Mouse (Mus musculus) layer of hippocampus, adult 2 months (tissue): ENCODE measurements at regions not wholly inside any gene's neighbourhood (a gene's known extent, or its start where the extent isn't known, plus 50 kb on each side); places are given as distances from the start of the nearest gene placed in this dataset.

Experiments
- DNase-seq, 2 experiments: peaks; one replicate each; pipeline ENCODE4 v3.0.0; 2022; ENCODE audit warnings: low spot score in 2 of 2
- H3K27ac ChIP-seq: fragments of 200-600 bp; 2 replicates; pipeline ENCODE4 v1.8.1; 2022
- H3K4me3 ChIP-seq: fragments of 200-600 bp; 2 replicates; pipeline ENCODE4 v1.8.1; 2022; ENCODE audit warnings: mild to moderate bottlenecking
- CTCF ChIP-seq: fragments of 200-600 bp; conservative IDR thresholded peaks from 2 replicates; pipeline ENCODE4 v1.8.1; 2022; ENCODE audit warnings: antibody characterized with exemption, mild to moderate bottlenecking, moderate library complexity

DNA sequence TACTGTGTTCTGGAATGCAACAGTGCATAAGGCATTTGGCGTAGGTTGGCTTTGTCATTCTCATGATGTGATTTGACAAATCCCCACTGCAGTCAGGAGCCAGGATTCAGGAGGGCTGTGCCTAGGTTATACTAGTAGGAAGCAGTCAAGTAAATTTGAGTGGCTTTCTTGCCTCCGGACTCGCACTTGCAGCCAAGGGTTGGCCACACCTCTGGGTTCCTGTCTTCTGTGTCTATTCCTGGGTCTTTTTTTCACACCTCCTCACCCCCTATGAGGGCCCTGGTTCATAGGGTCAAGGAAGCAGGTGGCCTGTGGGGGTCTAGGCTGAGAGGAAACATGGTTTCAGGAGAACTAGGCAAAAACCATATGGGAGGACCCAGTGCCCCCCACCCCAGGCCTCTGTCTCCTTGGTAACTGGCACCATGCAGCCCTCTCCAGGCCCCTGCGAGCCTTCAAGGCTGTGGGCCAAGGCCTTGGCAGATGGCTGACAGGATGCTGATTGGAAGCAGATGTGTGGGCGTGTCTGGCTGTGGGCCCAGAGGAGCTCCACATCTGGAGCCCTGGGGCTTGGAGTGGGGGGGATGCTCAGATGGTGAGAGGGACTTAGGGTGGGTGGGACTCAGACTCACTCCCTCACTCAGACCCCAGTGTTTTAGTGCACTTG is 195.7 kb downstream of the Rgs3 start:
- no peak for DNase-seq
- no peak overlapping the region for H3K4me3 ChIP-seq
- no peak for TF ChIP-seq CTCF
- no peak overlapping the region for H3K27ac ChIP-seq

DNA sequence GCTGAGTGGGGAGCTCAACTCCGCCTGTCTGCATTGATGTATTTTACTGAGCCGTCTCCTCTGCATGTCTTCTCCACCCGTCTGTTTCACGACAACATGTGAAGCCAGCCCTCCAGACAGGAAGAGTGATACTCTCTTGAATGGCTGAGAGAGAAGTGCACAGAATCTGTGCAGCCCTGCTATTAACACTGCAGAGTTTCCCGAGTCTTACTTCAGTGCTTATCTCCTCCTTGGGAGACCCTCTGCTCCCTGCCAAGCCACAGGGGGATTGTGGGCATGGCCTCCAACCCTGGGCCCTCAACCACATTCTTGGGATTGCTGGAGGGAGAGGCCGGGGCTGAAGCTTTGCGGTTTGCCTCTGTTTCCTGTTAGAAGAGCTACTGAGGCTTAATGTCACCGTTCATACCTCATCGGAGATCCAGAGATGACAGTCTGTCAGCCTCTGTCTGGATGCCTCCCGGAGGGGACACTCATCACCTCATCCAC is 197.1 kb downstream of the Rgs3 start:
- Histone ChIP-seq H3K27ac (no peak overlapping the region), H3K4me3 (no peak overlapping the region)
- no peak for DNase-seq
- TF ChIP-seq CTCF: no peak

DNA sequence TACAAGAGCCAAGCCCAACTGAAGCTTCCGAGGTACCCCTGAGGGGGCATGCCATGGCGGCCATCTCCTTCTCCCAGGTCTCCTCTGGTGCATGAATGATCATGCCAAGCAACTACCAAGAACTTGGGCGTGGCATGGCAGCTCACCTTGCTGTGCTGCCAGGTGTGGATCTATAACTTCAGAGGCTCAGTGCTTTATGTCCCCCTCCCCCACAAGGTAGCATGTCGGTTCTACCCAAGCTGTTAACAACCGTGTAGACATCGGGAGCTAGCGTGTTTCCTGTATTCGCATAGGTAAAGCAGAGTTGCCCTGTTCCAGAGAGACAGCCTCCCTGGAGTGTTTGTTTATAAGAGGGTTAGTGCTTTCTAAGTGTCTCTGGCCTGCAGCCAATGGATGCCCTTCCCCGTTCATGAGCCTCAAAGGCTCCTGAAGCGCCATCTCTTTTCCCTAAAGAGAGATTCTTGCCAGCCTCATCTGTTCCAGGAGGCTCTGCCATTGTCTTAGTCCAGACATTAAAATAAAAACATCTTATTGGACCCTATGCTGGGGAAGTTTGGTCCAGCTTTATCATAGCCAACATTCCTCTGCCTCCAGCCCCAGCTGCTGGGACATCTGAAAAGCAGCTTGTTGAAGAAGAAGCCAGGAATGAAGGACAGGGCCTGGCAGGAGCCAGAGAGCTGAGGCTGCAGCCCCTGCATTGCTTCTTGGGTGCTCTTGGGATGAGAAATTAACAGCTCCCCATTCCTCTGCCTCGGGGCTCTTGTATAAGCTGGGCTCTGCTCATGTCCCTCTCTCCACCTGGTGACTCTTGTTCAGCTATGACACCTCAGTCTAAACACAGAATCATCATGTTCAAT is 201.3 kb downstream of the Rgs3 start:
- no peak for TF ChIP-seq CTCF
- H3K27ac ChIP-seq: no peak overlapping the region
- no peak for DNase-seq
- H3K4me3 ChIP-seq: no peak overlapping the region

DNA sequence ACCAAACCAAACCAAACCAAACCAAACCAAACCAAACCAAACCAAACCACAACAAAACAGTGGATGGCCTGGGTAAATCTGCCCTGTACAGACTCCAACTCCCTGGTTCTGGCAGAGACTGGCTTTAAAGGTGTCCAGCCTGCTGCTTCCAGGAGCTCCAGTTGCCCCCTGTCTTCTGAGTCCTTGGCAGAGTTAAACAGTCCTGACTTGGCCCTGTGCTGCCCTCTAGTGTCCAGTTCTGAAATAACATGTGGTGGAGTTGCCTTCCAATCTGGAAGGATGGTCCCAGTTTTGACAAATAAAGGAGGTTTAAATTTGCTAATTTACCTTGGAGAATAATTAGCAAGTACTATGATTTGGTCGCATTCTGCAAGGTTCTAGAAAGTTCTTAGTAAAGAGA is 202.0 kb downstream of the Rgs3 start:
- TF ChIP-seq CTCF: peak; percentile 91
- no peak overlapping the region for H3K27ac ChIP-seq
- no peak overlapping the region for H3K4me3 ChIP-seq
- peak; percentile 79 to 87 for DNase-seq

DNA sequence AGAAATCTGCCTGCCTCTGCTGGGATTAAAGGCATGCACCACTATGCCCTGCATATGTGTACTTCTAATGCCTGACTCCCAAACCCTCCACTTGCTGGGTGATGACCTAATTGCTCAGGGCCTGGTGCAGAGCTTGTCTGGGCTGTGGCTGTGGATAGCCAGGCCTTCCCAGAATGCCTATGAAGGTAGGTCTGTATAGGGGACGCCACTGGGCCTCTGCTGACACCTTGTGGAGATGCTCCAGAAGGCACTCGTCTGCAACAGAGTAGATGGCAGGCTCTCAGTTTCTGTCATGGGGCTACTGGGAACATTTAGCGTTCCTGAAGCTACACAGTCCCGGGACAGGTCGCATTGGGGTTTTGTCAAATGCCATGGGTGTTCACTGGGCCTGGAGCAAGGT is 201.4 kb upstream of the Zfp618 start:
- Histone ChIP-seq H3K27ac (no peak overlapping the region), H3K4me3 (no peak overlapping the region)
- TF ChIP-seq CTCF: peak; percentile 96
- DNase-seq: peak; percentile 62 to 86

DNA sequence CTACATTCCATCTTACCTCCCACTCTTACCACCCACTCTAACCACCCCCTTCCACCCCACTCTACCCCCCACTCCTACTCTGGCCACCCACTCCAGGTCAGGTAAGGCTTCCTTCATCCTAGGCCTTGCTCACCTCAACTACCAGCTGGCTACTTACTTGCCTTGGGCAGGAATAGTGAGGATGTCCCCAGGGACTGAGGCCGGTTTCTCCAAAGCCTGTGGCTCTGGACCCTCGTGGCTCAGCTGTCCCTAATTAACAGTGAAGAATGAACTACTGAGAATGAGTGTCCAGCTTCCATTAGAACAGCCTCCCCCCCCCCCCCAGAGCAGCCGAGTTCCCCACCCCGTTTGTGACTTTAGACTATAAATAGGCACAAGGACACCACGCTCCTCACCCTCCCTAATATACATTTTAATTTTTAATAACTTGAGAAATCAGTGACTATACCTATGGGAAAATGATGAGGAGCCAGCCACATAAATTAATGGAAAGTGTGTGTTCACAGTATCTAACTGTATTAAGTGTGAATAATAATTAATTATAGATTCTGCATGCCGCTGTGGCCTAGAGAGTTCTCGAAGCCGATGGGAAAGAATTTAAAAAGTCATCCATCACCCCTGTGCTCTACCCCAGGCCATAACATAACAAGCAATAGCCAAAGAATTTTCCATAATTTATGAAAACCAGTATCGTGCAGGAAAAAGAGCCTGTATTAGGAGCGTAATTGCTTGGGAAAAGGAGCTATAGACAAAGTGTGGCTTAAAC is 195.7 kb upstream of the Zfp618 start:
- no peak overlapping the region for H3K27ac ChIP-seq
- TF ChIP-seq CTCF: no peak
- no peak overlapping the region for H3K4me3 ChIP-seq
- DNase-seq: no peak

DNA sequence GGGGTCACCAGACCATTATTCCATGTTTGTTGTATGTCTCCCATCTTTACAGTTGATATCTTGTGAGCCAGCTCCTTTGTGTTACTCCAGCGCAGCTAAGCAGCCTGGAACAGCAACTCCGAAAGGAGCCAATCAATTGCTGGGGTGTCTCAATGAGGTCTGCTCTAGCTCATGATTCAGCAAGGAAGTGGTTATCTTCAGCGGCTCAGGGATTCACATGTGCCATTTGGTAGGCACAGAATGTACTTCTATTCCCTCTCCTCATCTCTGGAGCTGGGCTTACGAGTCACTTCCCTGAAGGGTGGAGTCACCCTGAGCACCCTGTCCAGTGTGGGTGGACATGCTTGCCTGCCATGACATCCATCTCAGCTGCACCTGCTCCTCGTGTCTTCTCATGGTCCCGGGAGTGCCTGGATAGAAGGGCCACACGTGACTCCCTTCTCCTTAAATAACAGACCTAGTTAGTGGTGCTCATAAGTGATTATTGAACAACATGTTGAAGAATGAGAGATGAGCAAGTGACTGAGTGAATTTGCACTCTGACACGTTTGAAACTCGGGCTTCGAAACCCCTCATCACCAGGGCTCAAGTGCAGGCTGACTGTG is 190.3 kb upstream of the Zfp618 start:
- no peak overlapping the region for H3K4me3 ChIP-seq
- DNase-seq: no peak
- no peak for TF ChIP-seq CTCF
- H3K27ac ChIP-seq: no peak overlapping the region

DNA sequence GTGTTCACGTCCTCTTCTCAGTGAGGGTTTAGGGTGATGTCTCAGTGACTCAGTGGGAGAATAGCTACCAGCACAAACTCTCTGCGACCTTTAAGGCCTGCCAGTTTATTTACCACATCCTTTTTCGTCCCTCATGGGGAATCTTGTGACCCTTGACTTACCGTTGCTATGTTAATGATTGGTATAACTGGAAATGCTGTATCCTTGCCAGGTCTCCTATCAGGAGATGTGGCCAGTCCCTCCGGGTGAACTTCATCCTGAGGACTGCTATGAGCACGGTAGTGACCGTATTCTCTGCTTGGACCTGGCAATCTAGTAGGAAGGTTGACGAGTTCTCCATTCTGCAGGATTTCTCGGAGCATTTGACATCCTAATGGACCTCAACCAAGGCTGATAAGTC is 188.5 kb upstream of the Zfp618 start:
- DNase-seq: no peak
- no peak overlapping the region for H3K4me3 ChIP-seq
- TF ChIP-seq CTCF: no peak

DNA sequence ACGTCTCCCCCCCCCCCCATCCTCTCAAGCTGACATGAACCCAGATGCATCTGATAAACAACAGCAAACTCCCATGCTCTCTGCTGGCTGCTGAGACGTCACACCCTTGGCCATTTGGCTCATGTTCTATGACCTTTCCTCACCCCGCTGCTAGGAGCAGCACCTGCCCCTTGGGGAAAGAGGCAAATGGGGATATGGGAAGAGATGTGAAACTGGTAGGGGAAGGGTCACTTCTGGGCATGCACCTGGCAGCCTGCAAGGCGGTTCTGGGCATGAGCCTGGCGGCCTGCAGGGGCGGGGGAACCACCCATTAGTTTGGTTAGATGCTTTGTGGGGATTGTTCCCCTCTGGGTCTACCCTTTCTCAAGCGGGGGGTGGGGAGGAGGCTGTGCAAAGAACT is 187.9 kb upstream of the Zfp618 start:
- H3K27ac ChIP-seq: no peak overlapping the region
- H3K4me3 ChIP-seq: no peak overlapping the region
- no peak for TF ChIP-seq CTCF
- no peak for DNase-seq

More for the DNA sequence above, 188.5 kb upstream of the Zfp618 start:
- H3K27ac ChIP-seq: no peak overlapping the region

DNA sequence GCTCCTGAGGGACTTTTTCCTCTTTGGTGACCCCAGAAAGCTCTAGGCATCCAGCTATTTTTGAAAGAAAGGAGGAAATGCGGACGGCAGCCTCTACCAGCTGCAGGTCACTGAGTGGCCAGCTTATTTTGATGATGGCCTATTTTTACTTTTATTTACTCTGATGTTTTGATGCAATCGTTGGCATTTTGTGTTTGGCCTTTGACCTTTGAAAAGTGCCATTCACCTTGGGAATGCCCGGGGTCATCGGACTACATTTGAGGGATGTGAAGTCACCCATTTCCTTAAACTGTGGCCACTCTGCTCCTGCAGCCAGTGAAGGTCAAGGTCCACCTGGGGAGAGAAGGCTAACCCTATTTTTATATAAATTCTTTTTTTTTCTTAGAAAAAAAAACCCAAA is 186.8 kb upstream of the Zfp618 start:
- DNase-seq: no peak
- no peak overlapping the region for H3K27ac ChIP-seq
- TF ChIP-seq CTCF: no peak
- H3K4me3 ChIP-seq: no peak overlapping the region

DNA sequence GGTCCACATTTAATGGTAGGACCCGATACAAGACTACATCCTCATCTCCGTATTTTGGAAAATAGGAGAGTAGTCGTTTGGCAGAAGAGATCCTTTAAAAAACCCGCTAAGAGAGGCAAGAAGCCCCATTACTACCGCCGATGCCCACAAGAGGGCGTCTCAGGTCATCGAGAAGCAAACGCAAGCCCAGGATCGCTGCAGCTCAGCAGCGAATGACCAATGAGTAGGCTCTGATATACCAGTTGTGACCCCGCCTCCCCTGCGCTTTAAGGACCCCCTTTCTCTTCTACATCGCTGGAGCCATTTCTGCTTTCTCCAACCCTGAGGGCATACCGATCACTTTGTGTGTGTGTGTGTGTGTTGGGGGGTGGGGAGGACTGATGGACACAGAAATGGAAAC is 185.0 kb upstream of the Zfp618 start:
- TF ChIP-seq CTCF: peak; percentile 88
- Histone ChIP-seq H3K27ac (no peak overlapping the region), H3K4me3 (peak overlapping the region; percentile 45)
- DNase-seq: peak; percentile 87 to 94

DNA sequence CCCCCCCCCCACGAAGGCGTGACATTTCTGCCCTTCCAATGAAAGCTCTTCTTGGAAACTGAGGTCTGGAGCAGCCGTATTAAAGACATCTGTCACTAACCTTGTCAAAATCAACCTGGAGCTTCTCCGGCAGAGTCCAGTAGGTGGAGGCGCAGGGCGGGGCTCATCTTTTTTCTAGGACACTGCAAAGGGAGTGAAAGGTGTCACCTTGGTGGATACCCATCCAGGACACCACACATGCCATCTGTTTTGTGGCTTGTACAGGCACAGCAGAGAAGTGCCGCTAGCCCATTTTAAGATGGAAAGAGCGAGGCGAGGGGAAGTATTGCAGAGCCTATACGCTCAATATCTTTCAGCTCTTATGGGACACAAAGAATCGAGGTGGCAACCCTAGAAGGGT is 184.5 kb upstream of the Zfp618 start:
- Histone ChIP-seq H3K4me3 (peak overlapping the region; percentile 45), H3K27ac (no peak overlapping the region)
- DNase-seq: no peak
- TF ChIP-seq CTCF: no peak
